Mouse (Mus musculus) MEL (cell line): Measurements from ENCODE around the gene Prkch.

ENCODE experiments used
- CTCF ChIP-seq, 3 experiments: IDR thresholded peaks in 2 of 3; conservative IDR thresholded peaks in 1 of 3; 2 replicates each; pipeline ENCODE4 v1.5.1; 2011 to 2012; ENCODE audit warnings: low read length in 3 of 3, low read depth in 2 of 3, mild to moderate bottlenecking in 2 of 3, improper control_type of control experiment in 1 of 3, inconsistent platforms in 1 of 3, mixed read lengths in 1 of 3, moderate library complexity in 1 of 3; ENCODE audit not compliant: control insufficient read depth in 1 of 3, insufficient read depth in 1 of 3, poor library complexity in 1 of 3, severe bottlenecking in 1 of 3
- E2F4 ChIP-seq: IDR thresholded peaks from 2 replicates; pipeline ENCODE4 v1.6.1; 2011; ENCODE audit warnings: low read depth, low read length, improper control_type of control experiment, borderline replicate concordance
- EP300 ChIP-seq, 2 experiments: IDR thresholded peaks; 2 replicates each; pipeline ENCODE4 v1.6.1; 2011; ENCODE audit warnings: improper control_type of control experiment in 2 of 2, low read length in 2 of 2, low read depth in 1 of 2, mild to moderate bottlenecking in 1 of 2
- ETS1 ChIP-seq: IDR thresholded peaks from 2 replicates; pipeline ENCODE4 v1.6.1; 2012; ENCODE audit warnings: low read depth, mild to moderate bottlenecking, inconsistent platforms, low read length, improper control_type of control experiment, moderate library complexity
- NELFE ChIP-seq: IDR thresholded peaks from 2 replicates; pipeline ENCODE4 v1.6.1; 2011; ENCODE audit warnings: low read depth, low read length, improper control_type of control experiment
- NRF1 ChIP-seq: IDR thresholded peaks from 2 replicates; pipeline ENCODE4 v1.6.1; 2014; ENCODE audit warnings: low read depth, mild to moderate bottlenecking, inconsistent platforms, low read length, improper control_type of control experiment, moderate library complexity; ENCODE audit not compliant: poor library complexity, insufficient read depth, severe bottlenecking
- POLR2A ChIP-seq, 2 experiments: IDR thresholded peaks; 2 replicates each; pipeline ENCODE4 v1.6.1; 2011 to 2012; ENCODE audit warnings: low read length in 2 of 2, mild to moderate bottlenecking in 2 of 2, control low read depth in 1 of 2, improper control_type of control experiment in 1 of 2, low read depth in 1 of 2, moderate library complexity in 1 of 2; ENCODE audit not compliant: control insufficient read depth in 1 of 2, insufficient read depth in 1 of 2, poor library complexity in 1 of 2
- POLR2AphosphoS2 ChIP-seq: IDR thresholded peaks from 2 replicates; pipeline ENCODE4 v1.6.1; 2011; ENCODE audit warnings: low read length, improper control_type of control experiment
- TCF12 ChIP-seq: IDR thresholded peaks from 2 replicates; pipeline ENCODE4 v1.6.1; 2014; ENCODE audit warnings: low read depth, mild to moderate bottlenecking, inconsistent platforms, low read length, improper control_type of control experiment, moderate library complexity

GRCm38 (mm10) chr12:73564176-73564575, 20.4 kb upstream of the Prkch start:
- TF ChIP-seq NRF1 (no peak), POLR2A (IDR thresholded peaks at IDR 0.05; ENCODE audit: control insufficient read depth in 1 of 2, insufficient read depth in 1 of 2, low read depth in 1 of 2, low read length in 2 of 2, poor library complexity in 1 of 2) (no peak), E2F4 (no peak), CTCF (IDR thresholded peaks at IDR 0.05 in 2 of 3, conservative IDR thresholded peaks at IDR 0.05 in 1 of 3; ENCODE audit: control insufficient read depth in 1 of 3, insufficient read depth in 1 of 3, low read depth in 2 of 3, low read length in 3 of 3, poor library complexity in 1 of 3, severe bottlenecking in 1 of 3) (no peak), ETS1 (no peak), TCF12 (no peak), EP300 (IDR thresholded peaks at IDR 0.05; ENCODE audit: low read depth in 1 of 2, low read length in 2 of 2) (no peak), NELFE (no peak), POLR2AphosphoS2 (no peak)
